Mouse (Mus musculus) liver, postnatal 0 days (tissue): ENCODE measurements around the gene Cobll1.

Experiments
- CTCF ChIP-seq: sonication (generic); IDR thresholded peaks from 2 replicates; pipeline ENCODE4 v1.5.1; 2016; ENCODE audit warnings: antibody characterized with exemption, low read depth
- EP300 ChIP-seq: IDR thresholded peaks from 2 replicates; pipeline ENCODE4 v1.6.1; 2016; ENCODE audit warnings: antibody characterized with exemption, low read depth, mild to moderate bottlenecking

DNA sequence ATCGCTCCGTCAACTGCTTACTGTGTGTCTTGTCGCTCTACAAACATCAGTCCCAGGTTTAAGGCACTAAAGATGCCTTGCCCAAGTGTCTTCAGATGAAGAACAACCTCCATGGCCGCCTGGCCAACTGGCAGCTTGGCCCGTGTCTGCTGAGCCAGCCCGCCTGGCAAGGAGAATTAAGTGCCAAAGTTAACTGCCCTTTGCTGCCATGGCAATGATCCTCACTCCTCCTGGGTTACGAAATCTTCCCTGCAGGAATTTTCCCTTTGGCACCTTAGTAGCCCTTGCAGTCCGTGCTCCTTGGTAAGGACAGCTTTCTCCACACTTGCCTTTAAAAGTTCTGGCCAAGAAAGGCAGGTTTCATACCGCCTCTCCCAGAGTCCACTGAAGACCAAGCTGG, 20.9 kb downstream of the Cobll1 start:
- TF ChIP-seq CTCF (no peak), EP300 (no peak)
